Mouse (Mus musculus): ENCODE data around the gene Slc27a1. TPM values are rescaled to one million over a fixed set of nuclear protein-coding genes. Genes with fewer than 3 reads are reported as not detected.

Slc27a1 gene
- polyA plus RNA-seq, 1 experiment from 2014 or later: 26.5 TPM

- WGBS: 94% methylated on average over 2 of the region's 2 CpGs
- H3K4me1 ChIP-seq (replicated peaks; ENCODE audit: control insufficient read depth, insufficient read depth): no peaks in the 10 kb centered on the region
- no peaks in the 10 kb centered on the region for H3K27me3 ChIP-seq (ENCODE audit: control insufficient read depth, insufficient read depth, low read length)
- DNase-seq (ENCODE audit: low spot score) (no peak), ATAC-seq (ENCODE audit: low FRiP score, low TSS enrichment) (no peak)
- TF ChIP-seq CTCF (IDR thresholded peaks at IDR 0.05; ENCODE audit: low read depth) (no peak), EP300 (optimal IDR thresholded peaks at IDR 0.05) (no peak)
- H3K9me3 ChIP-seq (ENCODE audit: control insufficient read depth, low read length): peaks cover 7% of the 10 kb centered on the region; the same call in 1 of the 2 replicates
- no peak overlapping the region for H3K27ac ChIP-seq (replicated peaks)
- peaks cover 55% of the 10 kb centered on the region for H3K36me3 ChIP-seq (ENCODE audit: control insufficient read depth, insufficient read depth, low read length)
- H3K9ac ChIP-seq (ENCODE audit: low read length): no peak overlapping the region
- H3K4me2 ChIP-seq (replicated peaks; ENCODE audit: low read depth): no peak overlapping the region
- no peak overlapping the region for H3K4me3 ChIP-seq (ENCODE audit: low read depth, low read length)
Observed at GRCm38 (mm10) chr8:71619786-71620185, 51.1 kb downstream of the Slc27a1 start.

DNA sequence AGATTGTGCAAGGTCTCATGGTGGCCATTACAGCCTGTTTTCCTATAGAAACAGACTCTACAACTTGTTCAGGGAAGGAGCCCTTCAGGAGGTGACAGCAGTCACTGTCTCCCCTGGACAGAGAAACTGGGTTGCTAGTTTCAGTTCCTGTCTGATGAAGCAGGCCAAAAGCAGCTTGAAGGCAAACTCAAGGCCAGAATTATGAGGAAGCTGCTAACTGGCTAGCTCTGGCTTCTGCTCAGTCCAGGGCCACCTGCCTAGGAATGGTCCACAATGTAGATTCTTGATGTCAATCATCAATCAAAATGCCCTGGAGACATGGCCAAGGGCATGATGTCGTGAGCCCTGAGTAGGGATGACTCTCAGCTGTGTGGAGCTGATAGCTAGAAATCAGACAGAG lies 56.4 kb downstream of the Slc27a1 start:
- Histone ChIP-seq H3K4me2 (replicated peaks; ENCODE audit: low read depth) (no peak overlapping the region), H3K4me3 (ENCODE audit: low read depth, low read length) (no peak overlapping the region), H3K27ac (replicated peaks) (no peak overlapping the region), H3K4me1 (replicated peaks; ENCODE audit: control insufficient read depth, insufficient read depth) (peaks cover 8% of the 10 kb centered on the region; the same call in 1 of the 2 replicates), H3K9me3 (ENCODE audit: control insufficient read depth, low read length) (peaks cover 7% of the 10 kb centered on the region; the same call in 1 of the 2 replicates), H3K36me3 (ENCODE audit: control insufficient read depth, insufficient read depth, low read length) (peaks cover 30% of the 10 kb centered on the region), H3K27me3 (ENCODE audit: control insufficient read depth, insufficient read depth, low read length) (no peaks in the 10 kb centered on the region), H3K9ac (ENCODE audit: low read length) (no peak overlapping the region)
- DNase-seq (ENCODE audit: low spot score) (no peak), ATAC-seq (ENCODE audit: low FRiP score, low TSS enrichment) (no peak)
- 78% methylated on average over 1 of the region's 1 CpGs for WGBS
- TF ChIP-seq EP300 (optimal IDR thresholded peaks at IDR 0.05) (no peak), CTCF (IDR thresholded peaks at IDR 0.05; ENCODE audit: low read depth) (no peak)

- Histone ChIP-seq H3K9me3 (ENCODE audit: control insufficient read depth, low read length) (peaks cover 7% of the 10 kb centered on the region; the same call in 1 of the 2 replicates), H3K4me3 (ENCODE audit: low read depth, low read length) (no peak overlapping the region), H3K36me3 (ENCODE audit: control insufficient read depth, insufficient read depth, low read length) (peaks cover 18% of the 10 kb centered on the region), H3K4me1 (replicated peaks; ENCODE audit: control insufficient read depth, insufficient read depth) (peaks cover 8% of the 10 kb centered on the region; the same call in 1 of the 2 replicates), H3K4me2 (replicated peaks; ENCODE audit: low read depth) (no peak overlapping the region), H3K9ac (ENCODE audit: low read length) (no peak overlapping the region), H3K27me3 (ENCODE audit: control insufficient read depth, insufficient read depth, low read length) (no peaks in the 10 kb centered on the region), H3K27ac (replicated peaks) (0 out of 2 replicates have a peak overlapping the region, but pooled peaks have one; percentile 35)
- no peak for TF ChIP-seq CTCF (IDR thresholded peaks at IDR 0.05; ENCODE audit: low read depth)
- no peak for TF ChIP-seq EP300 (optimal IDR thresholded peaks at IDR 0.05)
- DNase-seq (ENCODE audit: low spot score): no peak
- 79% methylated on average over 9 of the region's 9 CpGs for WGBS
- no peak for ATAC-seq (ENCODE audit: low FRiP score, low TSS enrichment)
Observed at GRCm38 (mm10) chr8:71626753-71627152, 58.1 kb downstream of the Slc27a1 start.

- ATAC-seq (ENCODE audit: low FRiP score, low TSS enrichment): no peak
- TF ChIP-seq CTCF (IDR thresholded peaks at IDR 0.05; ENCODE audit: low read depth) (no peak), EP300 (optimal IDR thresholded peaks at IDR 0.05) (no peak)
- no peak overlapping the region for H3K4me3 ChIP-seq (ENCODE audit: low read depth, low read length)
- H3K36me3 ChIP-seq (ENCODE audit: control insufficient read depth, insufficient read depth, low read length): peaks cover 10% of the 10 kb centered on the region
- 0 out of 2 replicates have a peak overlapping the region, but pooled peaks have one; percentile 35 for H3K27ac ChIP-seq (replicated peaks)
- no peak for DNase-seq (ENCODE audit: low spot score)
- H3K4me2 ChIP-seq (replicated peaks; ENCODE audit: low read depth): no peak overlapping the region
- H3K4me1 ChIP-seq (replicated peaks; ENCODE audit: control insufficient read depth, insufficient read depth): peaks cover 8% of the 10 kb centered on the region; the same call in 1 of the 2 replicates
- WGBS: 34% methylated on average over 9 of the region's 9 CpGs
- no peaks in the 10 kb centered on the region for H3K27me3 ChIP-seq (ENCODE audit: control insufficient read depth, insufficient read depth, low read length)
- H3K9ac ChIP-seq (ENCODE audit: low read length): no peak overlapping the region
- peaks cover 6% of the 10 kb centered on the region; the same call in 1 of the 2 replicates for H3K9me3 ChIP-seq (ENCODE audit: control insufficient read depth, low read length)
Observed at GRCm38 (mm10) chr8:71627265-71628099, 58.8 kb downstream of the Slc27a1 start.

DNA sequence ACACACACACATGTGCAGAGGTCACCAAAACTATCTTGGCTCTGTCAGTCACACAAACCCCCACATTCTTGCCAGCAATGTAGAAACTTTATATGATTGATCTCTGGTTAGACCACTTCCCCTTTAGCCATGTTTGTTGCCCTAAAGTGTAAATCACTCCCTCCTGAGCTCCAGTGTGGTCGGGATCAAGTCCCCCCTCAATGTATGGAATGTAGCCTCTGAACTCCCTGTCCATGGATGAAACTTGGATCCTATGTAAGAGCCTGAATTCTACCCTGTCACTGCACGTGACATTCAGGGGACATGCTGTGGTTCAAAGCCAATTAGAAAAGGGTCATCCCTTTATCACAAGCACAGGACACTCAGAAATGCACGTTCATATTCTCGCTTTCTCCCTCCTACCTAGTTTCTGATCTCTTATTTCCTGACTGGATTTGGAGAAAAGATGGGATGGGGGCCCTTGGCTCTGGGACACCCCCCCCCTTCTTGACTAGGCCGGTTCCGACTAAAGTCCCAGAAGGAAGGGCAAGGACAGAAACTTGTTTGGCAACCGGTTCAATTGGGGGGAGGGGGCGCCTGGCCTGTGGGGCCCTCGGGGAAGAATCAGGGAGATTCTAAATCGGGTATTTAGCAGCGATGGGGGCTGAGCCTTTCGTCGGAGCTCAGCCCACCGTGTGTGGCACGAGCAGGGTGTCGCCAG lies 59.9 kb downstream of the Slc27a1 start:
- Histone ChIP-seq H3K9ac (ENCODE audit: low read length) (peak overlapping the region; percentile 75), H3K4me2 (replicated peaks; ENCODE audit: low read depth) (peak overlapping the region; percentile 95), H3K27me3 (ENCODE audit: control insufficient read depth, insufficient read depth, low read length) (no peaks in the 10 kb centered on the region), H3K4me1 (replicated peaks; ENCODE audit: control insufficient read depth, insufficient read depth) (peaks cover 8% of the 10 kb centered on the region; the same call in 1 of the 2 replicates), H3K36me3 (ENCODE audit: control insufficient read depth, insufficient read depth, low read length) (no peaks in the 10 kb centered on the region; the same call in 1 of the 2 replicates), H3K9me3 (ENCODE audit: control insufficient read depth, low read length) (no peaks in the 10 kb centered on the region; the same call in 1 of the 2 replicates), H3K4me3 (ENCODE audit: low read depth, low read length) (peak overlapping the region; percentile 53), H3K27ac (replicated peaks) (peak overlapping the region; percentile 65)
- 7% methylated on average over 16 of the region's 16 CpGs for WGBS
- TF ChIP-seq EP300 (optimal IDR thresholded peaks at IDR 0.05): no peak
- DNase-seq (ENCODE audit: low spot score) (no peak), ATAC-seq (ENCODE audit: low FRiP score, low TSS enrichment) (no peak)
